Mouse (Mus musculus) bone marrow macrophage, adult 2 months (primary cell): ENCODE measurements around the gene Shcbp1l.

ENCODE experiments used
- CTCF ChIP-seq: IDR thresholded peaks from 2 replicates; pipeline ENCODE4 v1.5.1; 2012; ENCODE audit warnings: low read depth, mild to moderate bottlenecking, low read length, moderate library complexity
- POLR2A ChIP-seq: IDR thresholded peaks from 2 replicates; pipeline ENCODE4 v1.6.1; 2012; ENCODE audit warnings: mild to moderate bottlenecking, low read depth, low read length, borderline replicate concordance

DNA sequence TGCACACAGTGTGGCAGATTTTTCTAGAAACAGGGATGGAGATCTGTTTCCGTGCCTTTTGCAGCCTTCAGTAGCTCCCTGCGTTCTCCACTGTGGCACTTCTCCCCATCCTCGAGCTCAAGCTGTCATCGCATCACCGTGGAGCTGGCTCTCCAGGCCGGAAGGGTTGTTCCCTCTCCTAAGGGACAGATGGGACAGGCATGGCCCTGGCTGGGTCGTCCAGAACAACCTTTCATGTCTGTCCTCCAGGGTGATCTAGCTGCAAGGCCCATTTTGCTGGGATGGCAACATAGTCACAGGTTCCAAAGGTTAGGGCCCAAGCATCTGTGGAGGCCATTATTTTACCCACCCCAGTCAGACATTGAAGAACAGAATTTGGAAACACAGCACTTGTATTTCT lies 6.2 kb downstream of the Shcbp1l start:
- TF ChIP-seq POLR2A (no peak), CTCF (no peak)
